Mouse (Mus musculus): ENCODE results near the gene Cdk1. TPM values are rescaled to one million over a fixed set of nuclear protein-coding genes. Genes with fewer than 3 reads are reported as not detected.
"Not testable (repeated sequence)": the region's sequence is repeated elsewhere in the genome, so short reads cannot be mapped to it uniquely, and the experiment has no call there.

The Cdk1 gene
- polyA plus RNA-seq, 1 experiment from 2014 or later = 147 TPM

GRCm38 (mm10) chr10:69372061-69372460 is 19.3 kb upstream of the Cdk1 start:
- no peak for TF ChIP-seq CTCF (IDR thresholded peaks at IDR 0.05; ENCODE audit: low read depth)
- no peak for TF ChIP-seq EP300 (optimal IDR thresholded peaks at IDR 0.05)
- no peak overlapping the region for H3K4me2 ChIP-seq (replicated peaks; ENCODE audit: low read depth)
- DNase-seq (ENCODE audit: low spot score) (no peak), ATAC-seq (ENCODE audit: low FRiP score, low TSS enrichment) (no peak)
- no peaks in the 10 kb centered on the region for H3K4me1 ChIP-seq (replicated peaks; ENCODE audit: control insufficient read depth, insufficient read depth)
- H3K27ac ChIP-seq (replicated peaks) = no peak overlapping the region
- H3K4me3 ChIP-seq (ENCODE audit: low read depth, low read length) = no peak overlapping the region
- 88% methylated on average over 14 of the region's 14 CpGs for WGBS
- no peaks in the 10 kb centered on the region for H3K36me3 ChIP-seq (ENCODE audit: control insufficient read depth, insufficient read depth, low read length)
- H3K9me3 ChIP-seq (ENCODE audit: control insufficient read depth, low read length) = no peaks in the 10 kb centered on the region
- no peaks in the 10 kb centered on the region for H3K27me3 ChIP-seq (ENCODE audit: control insufficient read depth, insufficient read depth, low read length)
- no peak overlapping the region for H3K9ac ChIP-seq (ENCODE audit: low read length)

DNA sequence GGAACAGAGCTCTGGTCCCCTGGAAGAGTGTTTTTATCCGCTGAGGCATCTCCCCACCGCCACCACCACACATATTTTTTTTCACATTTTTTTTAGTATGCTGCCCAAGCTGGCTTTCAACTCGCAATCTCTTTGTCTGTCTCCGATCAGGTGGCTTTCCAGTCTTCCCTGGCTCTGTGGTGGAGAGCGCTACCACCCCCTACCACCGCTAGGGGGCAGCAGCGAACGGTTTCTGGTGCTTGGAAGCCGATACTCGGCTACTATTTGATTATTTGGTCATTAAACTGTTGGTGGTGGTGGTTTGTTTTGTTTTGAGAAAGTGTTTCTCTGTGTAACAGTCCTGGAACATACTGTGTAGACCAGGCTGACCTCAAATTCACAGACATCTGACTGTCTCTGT is 18.7 kb upstream of the Cdk1 start:
- Histone ChIP-seq H3K36me3 (ENCODE audit: control insufficient read depth, insufficient read depth, low read length) (no peaks in the 10 kb centered on the region), H3K9me3 (ENCODE audit: control insufficient read depth, low read length) (no peaks in the 10 kb centered on the region), H3K4me1 (replicated peaks; ENCODE audit: control insufficient read depth, insufficient read depth) (no peaks in the 10 kb centered on the region), H3K9ac (ENCODE audit: low read length) (no peak overlapping the region), H3K27ac (replicated peaks) (no peak overlapping the region), H3K4me2 (replicated peaks; ENCODE audit: low read depth) (no peak overlapping the region), H3K4me3 (ENCODE audit: low read depth, low read length) (no peak overlapping the region), H3K27me3 (ENCODE audit: control insufficient read depth, insufficient read depth, low read length) (no peaks in the 10 kb centered on the region)
- ATAC-seq (ENCODE audit: low FRiP score, low TSS enrichment) = no peak
- TF ChIP-seq CTCF (IDR thresholded peaks at IDR 0.05; ENCODE audit: low read depth) (peak; percentile 83), EP300 (optimal IDR thresholded peaks at IDR 0.05) (no peak)
- 16% methylated on average over 10 of the region's 10 CpGs for WGBS
- peak; percentile 58 for DNase-seq (ENCODE audit: low spot score)

DNA sequence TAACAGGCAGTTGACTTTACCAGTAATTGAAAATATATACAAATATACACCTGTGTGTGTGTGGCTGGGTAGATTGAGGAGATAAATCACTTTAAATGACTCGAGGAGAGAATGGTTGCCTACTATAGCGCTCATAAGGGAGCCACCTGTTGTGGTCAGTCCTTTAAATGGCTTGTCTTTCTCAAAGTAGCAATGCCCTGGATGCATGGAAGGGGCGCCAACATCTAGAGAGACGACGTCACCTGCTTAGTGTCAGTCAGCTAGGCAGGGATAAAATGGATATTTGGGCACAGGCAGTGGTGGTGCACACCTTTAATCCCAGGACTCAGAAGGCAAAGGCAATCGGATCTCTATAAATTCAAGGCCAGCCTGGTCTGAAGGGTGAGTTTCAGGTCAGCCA is 16.6 kb upstream of the Cdk1 start:
- no peak for TF ChIP-seq EP300 (optimal IDR thresholded peaks at IDR 0.05)
- TF ChIP-seq CTCF (IDR thresholded peaks at IDR 0.05; ENCODE audit: low read depth) = no peak
- DNase-seq (ENCODE audit: low spot score) = no peak

GRCm38 (mm10) chr10:69366877-69367387 is 14.2 kb upstream of the Cdk1 start:
- no peak for TF ChIP-seq EP300 (optimal IDR thresholded peaks at IDR 0.05)
- TF ChIP-seq CTCF (IDR thresholded peaks at IDR 0.05; ENCODE audit: low read depth) = peak; percentile 72
- H3K9me3 ChIP-seq (ENCODE audit: control insufficient read depth, low read length) = no peaks in the 10 kb centered on the region
- 85% methylated on average over 13 of the region's 13 CpGs for WGBS
- no peak for ATAC-seq (ENCODE audit: low FRiP score, low TSS enrichment)
- no peak overlapping the region for H3K4me2 ChIP-seq (replicated peaks; ENCODE audit: low read depth)
- H3K27me3 ChIP-seq (ENCODE audit: control insufficient read depth, insufficient read depth, low read length) = no peaks in the 10 kb centered on the region
- DNase-seq (ENCODE audit: low spot score) = no peak
- H3K4me3 ChIP-seq (ENCODE audit: low read depth, low read length) = no peak overlapping the region
- no peaks in the 10 kb centered on the region for H3K4me1 ChIP-seq (replicated peaks; ENCODE audit: control insufficient read depth, insufficient read depth)
- no peak overlapping the region for H3K27ac ChIP-seq (replicated peaks)
- no peaks in the 10 kb centered on the region for H3K36me3 ChIP-seq (ENCODE audit: control insufficient read depth, insufficient read depth, low read length)
- H3K9ac ChIP-seq (ENCODE audit: low read length) = no peak overlapping the region

More for the DNA sequence above, 16.6 kb upstream of the Cdk1 start:
- Histone ChIP-seq H3K36me3 (ENCODE audit: control insufficient read depth, insufficient read depth, low read length) (no peaks in the 10 kb centered on the region), H3K27ac (replicated peaks) (no peak overlapping the region), H3K4me2 (replicated peaks; ENCODE audit: low read depth) (no peak overlapping the region), H3K4me1 (replicated peaks; ENCODE audit: control insufficient read depth, insufficient read depth) (no peaks in the 10 kb centered on the region), H3K4me3 (ENCODE audit: low read depth, low read length) (no peak overlapping the region), H3K9ac (ENCODE audit: low read length) (no peak overlapping the region), H3K27me3 (ENCODE audit: control insufficient read depth, insufficient read depth, low read length) (no peaks in the 10 kb centered on the region), H3K9me3 (ENCODE audit: control insufficient read depth, low read length) (no peaks in the 10 kb centered on the region)
- 77% methylated on average over 6 of the region's 6 CpGs for WGBS
- ATAC-seq (ENCODE audit: low FRiP score, low TSS enrichment) = no peak

- 73% methylated on average over 11 of the region's 11 CpGs for WGBS
Observed at GRCm38 (mm10) chr10:69366208-69366607, 13.5 kb upstream of the Cdk1 start.

GRCm38 (mm10) chr10:69359666-69360065 is 6.9 kb upstream of the Cdk1 start:
- Histone ChIP-seq H3K36me3 (ENCODE audit: control insufficient read depth, insufficient read depth, low read length) (no peaks in the 10 kb centered on the region), H3K4me3 (ENCODE audit: low read depth, low read length) (no peak overlapping the region), H3K27me3 (ENCODE audit: control insufficient read depth, insufficient read depth, low read length) (no peaks in the 10 kb centered on the region), H3K4me2 (replicated peaks; ENCODE audit: low read depth) (no peak overlapping the region), H3K4me1 (replicated peaks; ENCODE audit: control insufficient read depth, insufficient read depth) (no peaks in the 10 kb centered on the region), H3K9me3 (ENCODE audit: control insufficient read depth, low read length) (no peaks in the 10 kb centered on the region), H3K27ac (replicated peaks) (no peak overlapping the region), H3K9ac (ENCODE audit: low read length) (no peak overlapping the region)
- DNase-seq (ENCODE audit: low spot score) = no peak
- 90% methylated on average over 1 of the region's 1 CpGs for WGBS
- no peak for TF ChIP-seq EP300 (optimal IDR thresholded peaks at IDR 0.05)
- no peak for TF ChIP-seq CTCF (IDR thresholded peaks at IDR 0.05; ENCODE audit: low read depth)
- no peak for ATAC-seq (ENCODE audit: low FRiP score, low TSS enrichment)

More at GRCm38 (mm10) chr10:69366208-69366607, 13.5 kb upstream of the Cdk1 start:
- no peak overlapping the region for H3K4me3 ChIP-seq (ENCODE audit: low read depth, low read length)
- no peaks in the 10 kb centered on the region for H3K4me1 ChIP-seq (replicated peaks; ENCODE audit: control insufficient read depth, insufficient read depth)
- ATAC-seq (ENCODE audit: low FRiP score, low TSS enrichment) (no peak), DNase-seq (ENCODE audit: low spot score) (no peak)
- no peaks in the 10 kb centered on the region for H3K9me3 ChIP-seq (ENCODE audit: control insufficient read depth, low read length)
- H3K36me3 ChIP-seq (ENCODE audit: control insufficient read depth, insufficient read depth, low read length) = no peaks in the 10 kb centered on the region
- H3K27ac ChIP-seq (replicated peaks) = no peak overlapping the region
- TF ChIP-seq CTCF (IDR thresholded peaks at IDR 0.05; ENCODE audit: low read depth) (no peak), EP300 (optimal IDR thresholded peaks at IDR 0.05) (no peak)
- no peak overlapping the region for H3K9ac ChIP-seq (ENCODE audit: low read length)
- no peaks in the 10 kb centered on the region for H3K27me3 ChIP-seq (ENCODE audit: control insufficient read depth, insufficient read depth, low read length)
- no peak overlapping the region for H3K4me2 ChIP-seq (replicated peaks; ENCODE audit: low read depth)

DNA sequence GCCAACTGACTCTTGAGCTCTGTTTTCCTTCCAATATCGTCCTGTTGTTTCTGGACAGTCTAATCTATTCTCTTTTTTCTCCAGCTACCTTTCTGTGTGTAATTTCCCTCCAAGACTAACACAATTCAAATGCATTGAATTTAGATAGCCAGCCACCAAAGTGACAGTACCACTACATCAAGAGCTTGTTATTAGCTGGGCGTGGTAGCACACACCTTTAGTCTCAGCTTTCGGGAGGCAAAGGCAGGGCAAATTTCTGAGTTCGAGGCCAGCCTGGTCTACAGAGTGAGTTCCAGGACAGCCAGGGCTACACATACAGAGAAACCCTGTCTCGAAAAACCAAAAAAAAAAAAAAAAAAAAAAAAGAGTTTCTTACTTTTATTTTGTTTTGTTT is 345 bp upstream of the Cdk1 start:
- H3K27me3 ChIP-seq (ENCODE audit: control insufficient read depth, insufficient read depth, low read length); H3K4me1 ChIP-seq (replicated peaks; ENCODE audit: control insufficient read depth, insufficient read depth); H3K27ac ChIP-seq (replicated peaks); H3K9me3 ChIP-seq (ENCODE audit: control insufficient read depth, low read length); H3K9ac ChIP-seq (ENCODE audit: low read length); DNase-seq (ENCODE audit: low spot score); ATAC-seq (ENCODE audit: low FRiP score, low TSS enrichment); H3K36me3 ChIP-seq (ENCODE audit: control insufficient read depth, insufficient read depth, low read length): not testable (repeated sequence)
- H3K4me2 ChIP-seq (replicated peaks; ENCODE audit: low read depth) = peak overlapping the region; percentile 86
- WGBS = 22% methylated on average over 5 of the region's 5 CpGs
- peak overlapping the region; percentile 70 for H3K4me3 ChIP-seq (ENCODE audit: low read depth, low read length)

Data from stomach, postnatal 0 days (tissue).